Mouse (Mus musculus): ENCODE results near the gene Fam43a. TPM values are rescaled to one million over a fixed set of nuclear protein-coding genes. Genes with fewer than 3 reads are reported as not detected.

Gene Fam43a
- polyA plus RNA-seq, 1 experiment from 2014 or later, result 15.9 TPM

GRCm38 (mm10) chr16:30644981-30645380, 45.5 kb downstream of the Fam43a start:
- 98% methylated on average over 4 of the region's 4 CpGs for WGBS
- no peak overlapping the region for H3K9ac ChIP-seq
- no peak for ATAC-seq (replicated peaks)

GRCm38 (mm10) chr16:30645841-30646558, 46.5 kb downstream of the Fam43a start:
- Histone ChIP-seq H3K9ac (no peak overlapping the region), H3K9me3 (no peaks in the 10 kb centered on the region), H3K27me3 (replicated peaks) (no peaks in the 10 kb centered on the region), H3K27ac (no peak overlapping the region), H3K4me2 (no peak overlapping the region), H3K4me3 (no peak overlapping the region), H3K36me3 (replicated peaks) (no peaks in the 10 kb centered on the region), H3K4me1 (peaks cover 5% of the 10 kb centered on the region; the same call in 1 of the 2 replicates)
- WGBS, result 22% methylated on average over 9 of the region's 9 CpGs
- no peak for ATAC-seq (replicated peaks)

More at GRCm38 (mm10) chr16:30644981-30645380, 45.5 kb downstream of the Fam43a start:
- Histone ChIP-seq H3K9me3 (no peaks in the 10 kb centered on the region), H3K27me3 (replicated peaks) (no peaks in the 10 kb centered on the region), H3K4me1 (peaks cover 5% of the 10 kb centered on the region; the same call in 1 of the 2 replicates), H3K4me3 (no peak overlapping the region), H3K36me3 (replicated peaks) (no peaks in the 10 kb centered on the region), H3K4me2 (no peak overlapping the region), H3K27ac (no peak overlapping the region)

GRCm38 (mm10) chr16:30646856-30647255, 47.3 kb downstream of the Fam43a start:
- ATAC-seq (replicated peaks), result no peak
- H3K9ac ChIP-seq, result no peak overlapping the region
- H3K4me3 ChIP-seq, result no peak overlapping the region
- H3K27ac ChIP-seq, result no peak overlapping the region
- 77% methylated on average over 3 of the region's 3 CpGs for WGBS
- H3K4me1 ChIP-seq, result peaks cover 5% of the 10 kb centered on the region; the same call in 1 of the 2 replicates
- no peak overlapping the region for H3K4me2 ChIP-seq
- H3K27me3 ChIP-seq (replicated peaks), result no peaks in the 10 kb centered on the region
- H3K36me3 ChIP-seq (replicated peaks), result no peaks in the 10 kb centered on the region
- no peaks in the 10 kb centered on the region for H3K9me3 ChIP-seq

GRCm38 (mm10) chr16:30651292-30651691, 51.8 kb downstream of the Fam43a start:
- peaks cover 5% of the 10 kb centered on the region; the same call in 1 of the 2 replicates for H3K4me1 ChIP-seq
- no peak overlapping the region for H3K4me2 ChIP-seq
- H3K27me3 ChIP-seq (replicated peaks), result no peaks in the 10 kb centered on the region
- H3K36me3 ChIP-seq (replicated peaks), result no peaks in the 10 kb centered on the region
- no peak overlapping the region for H3K9ac ChIP-seq
- 80% methylated on average over 1 of the region's 1 CpGs for WGBS
- H3K9me3 ChIP-seq, result no peaks in the 10 kb centered on the region
- H3K27ac ChIP-seq, result no peak overlapping the region
- ATAC-seq (replicated peaks), result no peak
- H3K4me3 ChIP-seq, result no peak overlapping the region

Other genes starting within 250 kb of the Fam43a start
- 8.1 and 8.6 TPM in 2 replicates for gene Atp13a3, start 193.7 kb upstream of the Fam43a start, polyA plus RNA-seq (2015; fragmentation: Nextera tagmentation; extraction: Ambion mirVana)
- 88.4 and 96.0 TPM in 2 replicates for gene Tmem44, start 48.9 kb upstream of the Fam43a start, polyA plus RNA-seq (2015; fragmentation: Nextera tagmentation; extraction: Ambion mirVana)
- 46.0 and 47.6 TPM in 2 replicates for gene Lsg1, start 12.1 kb upstream of the Fam43a start, polyA plus RNA-seq (2015; fragmentation: Nextera tagmentation; extraction: Ambion mirVana)

Data from midbrain, embryonic 15.5 days (tissue).